Comparison of ENCODE assay signal across 16 mouse cellular contexts in the genomic region with DNA sequence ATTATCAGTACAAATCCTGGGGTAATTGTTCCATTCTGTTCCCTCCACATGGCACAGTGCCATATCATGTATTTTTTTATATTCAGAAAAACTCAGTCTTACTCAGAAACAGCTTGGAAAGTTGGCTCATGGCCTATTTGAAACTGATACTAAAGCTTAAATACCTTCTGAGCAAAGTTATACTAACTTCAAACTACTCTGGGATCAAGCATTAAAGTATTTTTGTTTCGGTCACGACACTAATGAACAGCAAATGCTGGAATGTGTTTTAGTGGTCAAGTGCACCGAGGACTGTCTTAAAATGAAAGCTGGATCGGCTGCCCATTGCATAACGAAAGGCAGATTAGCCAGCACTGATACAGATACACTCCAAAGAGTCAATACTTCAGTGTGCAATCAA. TPM values are rescaled to one million over a fixed set of nuclear protein-coding genes. Genes with fewer than 3 reads are reported as not detected.
DNase-seq lines count a peak whose midpoint lies in the region; ATAC-seq and TF ChIP-seq lines count a peak whose summit lies in the region.
"Had no signal": no experiment of that assay in that cellular context is flagged by ENCODE, and none has a peak within 500 bp of the region (broad histone marks: within the 10 kb centered on the region; RNA-seq: fewer than 3 reads in every experiment).

No protein-coding gene starts in this region.

- DNase-seq in heart, adult 8-10 months (ENCODE audit: low spot score), result peak; percentile 28
- no peak for DNase-seq in heart, embryonic 10.5 days (ENCODE audit: low spot score)
- peak; percentile 71 for DNase-seq in 3T3-L1 (ENCODE audit: low read depth, low spot score)
- DNase-seq in Patski (ENCODE audit: low read depth, low spot score), result peak; percentile 64
- no peak for DNase-seq in cerebellum, adult 9-11 months
- DNase-seq in adrenal gland, postnatal 25 days, result no peak
- DNase-seq in ovary, postnatal 36 days (ENCODE audit: low spot score), result no peak
- DNase-seq: cerebellum, adult 11-12 months; kidney, adult 9 months; layer of hippocampus, adult 9-11 months; midbrain, embryonic 14.5 days had no signal

- peak overlapping the region; percentile 19; the same call in 1 of the 2 replicates for H3K4me2 ChIP-seq in heart, embryonic 16.5 days (ENCODE audit: low read depth, low read length)
- H3K4me2 ChIP-seq: forebrain, embryonic 15.5 days; lung, embryonic 15.5 days had no signal

- no peak overlapping the region for H3K4me3 ChIP-seq in heart, embryonic 10.5 days
- no peak overlapping the region for H3K4me3 ChIP-seq in heart, embryonic 16.5 days (ENCODE audit: low read length)
- H3K4me3 ChIP-seq: forebrain, embryonic 15.5 days; lung, embryonic 15.5 days had no signal

- TF ChIP-seq CTCF in Patski (IDR thresholded peaks at IDR 0.05), result no peak

- H3K9ac ChIP-seq in heart, embryonic 16.5 days (ENCODE audit: low read length), result no peak overlapping the region
- H3K9ac ChIP-seq: forebrain, embryonic 15.5 days; lung, embryonic 15.5 days had no signal

- H3K4me1 ChIP-seq in heart, embryonic 10.5 days, result peaks cover 44% of the 10 kb centered on the region
- peaks cover 39% of the 10 kb centered on the region for H3K4me1 ChIP-seq in heart, embryonic 16.5 days (ENCODE audit: control insufficient read depth, insufficient read depth, low read length)

- POLR2A ChIA-PET in Patski (lab: Charles Lee), result interaction anchor here (0.6 kb wide), 1 partner anchor 80 kb away, joined by 3 read pairs; no protein-coding TSS in a partner anchor

- in situ Hi-C loops in Patski (cut with MboI; ENCODE audit: low pct_unique_long_range_greater_than_20kb), result no loop called here

- H3K27ac ChIP-seq in heart, embryonic 10.5 days, result no peak overlapping the region
- H3K27ac ChIP-seq in heart, embryonic 16.5 days (ENCODE audit: low read length), result no peak overlapping the region
- H3K27ac ChIP-seq: forebrain, embryonic 15.5 days; hindbrain, postnatal 0 days; lung, embryonic 15.5 days had no signal

- CTCF ChIA-PET in Patski (lab: Charles Lee), result interaction anchor here (1.0 to 1.2 kb wide), 2 partner anchors 9 to 41 kb away, joined by 3 to 4 read pairs; no protein-coding TSS in a partner anchor

- WGBS in heart, embryonic 10.5 days, result 74% methylated on average over 5 of the region's 5 CpGs
- WGBS in heart, embryonic 16.5 days, result 30% methylated on average over 5 of the region's 5 CpGs

- H3K9me3 ChIP-seq in heart, embryonic 10.5 days, result no peaks in the 10 kb centered on the region
- H3K9me3 ChIP-seq in heart, embryonic 16.5 days (replicated peaks; ENCODE audit: control insufficient read depth, low read length), result no peaks in the 10 kb centered on the region
- H3K9me3 ChIP-seq: forebrain, embryonic 15.5 days; lung, embryonic 15.5 days had no signal

- H3K27me3 ChIP-seq in heart, embryonic 10.5 days (ENCODE audit: insufficient read depth, poor library complexity, severe bottlenecking), result no peaks in the 10 kb centered on the region
- no peaks in the 10 kb centered on the region for H3K27me3 ChIP-seq in Patski
- H3K27me3 ChIP-seq in heart, embryonic 16.5 days (ENCODE audit: control insufficient read depth, insufficient read depth, low read length), result no peaks in the 10 kb centered on the region
- H3K27me3 ChIP-seq: forebrain, embryonic 15.5 days; lung, embryonic 15.5 days had no signal

- no peaks in the 10 kb centered on the region; the same call in 1 of the 2 replicates for H3K36me3 ChIP-seq in heart, embryonic 10.5 days
- no peaks in the 10 kb centered on the region for H3K36me3 ChIP-seq in heart, embryonic 16.5 days (ENCODE audit: control insufficient read depth, insufficient read depth)
- H3K36me3 ChIP-seq: forebrain, embryonic 15.5 days; lung, embryonic 15.5 days had no signal

- no peak for ATAC-seq in Patski
- ATAC-seq in heart, embryonic 16.5 days (replicated peaks; ENCODE audit: extremely low read depth, insufficient read depth, low FRiP score), result no peak
- ATAC-seq: CD4-positive, CD25-positive, alpha-beta regulatory T cell, adult 4 months; hindbrain, postnatal 0 days had no signal

RNA-seq across cellular contexts. Expression of gene Disp1, which starts 27.2 kb away (rescaled TPM):
- 1 to 10 TPM; 7.9 to 8.9 (median 8.0) TPM for total RNA-seq in heart, adult 8-10 months (2022)
- 10.8 and 11.4 TPM in 2 replicates for polyA plus RNA-seq in heart, embryonic 10.5 days (2016; fragmentation: Nextera tagmentation; extraction: Ambion mirVana)
- polyA plus RNA-seq in Patski (2021), result 18.1 TPM
- 9.9 and 10.3 TPM in 2 replicates for polyA plus RNA-seq in heart, embryonic 16.5 days (2015; fragmentation: Nextera tagmentation; extraction: Ambion mirVana)
- total RNA-seq in adrenal gland, postnatal 25 days (2021), result 14.3 and 20.5 TPM in 2 replicates

Comparison
In these comparisons a context has a peak if more than half of its experiments do, and no peak if none do; other contexts are left out.
1. DNase-seq: peak in heart, adult 8-10 months (single experiment), 3T3-L1 (single experiment) and Patski (single experiment); none in heart, embryonic 10.5 days (single experiment), cerebellum, adult 9-11 months (single experiment), adrenal gland, postnatal 25 days (single experiment) and ovary, postnatal 36 days (single experiment).